Mouse (Mus musculus): ENCODE measurements around the gene Sec13. TPM values are rescaled to one million over a fixed set of nuclear protein-coding genes. Genes with fewer than 3 reads are reported as not detected.

The Sec13 gene
- polyA plus RNA-seq, 2 experiments, result 93.7 to 118 TPM

DNA sequence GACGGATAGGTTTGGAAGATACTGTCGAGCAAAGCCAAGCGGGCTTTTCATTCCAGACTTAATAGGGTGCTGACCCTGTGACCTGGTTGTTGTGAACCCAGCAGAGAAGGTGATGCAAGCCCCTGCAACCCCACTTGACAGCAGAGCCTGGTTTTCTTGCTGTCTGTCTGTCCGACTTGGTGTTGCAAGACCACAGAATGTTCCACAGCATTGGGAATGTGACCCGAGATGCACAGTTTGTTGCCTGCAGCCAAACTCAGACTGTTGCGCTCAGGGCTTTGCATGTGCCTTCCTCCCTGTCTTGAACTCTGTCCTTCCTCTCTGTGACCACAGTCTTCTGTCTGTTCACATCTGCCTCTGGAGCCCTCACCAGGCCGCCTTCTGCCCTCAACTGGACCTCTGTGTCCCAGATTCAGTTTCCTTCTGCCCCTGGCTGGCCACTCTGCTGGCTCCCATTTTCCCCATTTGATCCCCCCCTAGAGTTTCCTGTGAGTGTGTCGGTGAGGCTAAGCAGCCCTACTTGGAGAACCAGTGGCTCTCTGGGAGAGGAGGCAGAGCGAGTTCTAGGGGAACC lies 60.5 kb downstream of the Sec13 start:
- Histone ChIP-seq H3K27me3 (ENCODE audit: control insufficient read depth, insufficient read depth, low read length) (no peaks in the 10 kb centered on the region), H3K27ac (no peak overlapping the region), H3K4me3 (ENCODE audit: insufficient read depth in 1 of 2, low read depth in 2 of 2, low read length in 2 of 2) (no peak overlapping the region), H3K4me1 (replicated peaks; ENCODE audit: control insufficient read depth in 2 of 2, insufficient read depth in 2 of 2, low read length in 1 of 2) (peaks cover 0 to 8% of the 10 kb centered on the region in 2 experiments; a peak in 1 of 4 replicates), H3K36me3 (replicated peaks; ENCODE audit: control insufficient read depth, insufficient read depth, low read depth) (no peaks in the 10 kb centered on the region), H3K9me3 (ENCODE audit: control insufficient read depth, low read length) (no peaks in the 10 kb centered on the region), H3K9ac (replicated peaks) (no peak overlapping the region), H3K4me2 (ENCODE audit: low read depth) (no peak overlapping the region)
- WGBS (ENCODE audit: insufficient replicate concordance), result 59% methylated on average over 9 of the region's 9 CpGs
- no peak for DNase-seq (ENCODE audit: low read depth in 3 of 3, low spot score in 3 of 3)
- ATAC-seq (ENCODE audit: insufficient read depth), result no peak
- no peak for TF ChIP-seq CTCF (IDR thresholded peaks at IDR 0.05; ENCODE audit: low read depth)
- TF ChIP-seq EP300 (IDR thresholded peaks at IDR 0.05; ENCODE audit: low read depth), result no peak

DNA sequence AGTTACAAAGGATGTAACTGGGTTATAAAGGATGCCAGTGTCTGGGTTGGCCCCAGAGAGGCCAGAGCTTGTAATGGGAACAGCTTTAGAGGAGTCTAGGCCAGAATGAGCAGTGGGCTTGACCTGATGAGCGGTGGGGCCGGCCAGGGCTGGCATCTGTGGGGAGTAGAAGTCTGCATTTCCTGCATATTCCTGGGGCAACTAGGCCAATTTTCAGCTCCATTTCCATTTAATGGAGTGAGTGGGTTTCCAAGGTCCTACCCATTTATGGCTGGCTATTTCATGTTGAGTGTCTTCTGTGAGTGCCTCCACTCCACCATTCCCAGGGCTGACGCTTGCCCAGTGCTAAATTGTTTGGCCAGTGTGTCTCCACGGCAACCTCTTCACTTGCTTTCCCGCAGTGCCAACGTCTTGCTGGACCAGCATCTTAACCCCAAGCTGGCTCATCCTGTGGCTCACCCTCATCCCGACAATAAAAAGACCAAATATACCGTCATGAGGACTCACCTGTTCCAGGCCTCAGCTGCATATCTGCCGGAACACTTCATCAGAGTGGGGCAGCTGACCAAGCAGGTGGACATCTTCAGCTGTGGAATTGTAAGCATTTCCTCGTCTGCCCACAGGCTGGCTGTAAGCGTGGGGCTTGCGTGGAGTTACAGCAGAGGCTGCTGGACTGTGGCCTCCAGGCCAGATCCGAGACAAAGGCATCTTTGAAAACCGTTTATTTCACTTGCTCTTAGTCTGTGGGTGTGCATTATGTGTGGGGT lies 62.1 kb downstream of the Sec13 start:
- H3K9ac ChIP-seq (replicated peaks), result no peak overlapping the region
- H3K27me3 ChIP-seq (ENCODE audit: control insufficient read depth, insufficient read depth, low read length), result no peaks in the 10 kb centered on the region
- ATAC-seq (ENCODE audit: insufficient read depth) (no peak), DNase-seq (ENCODE audit: low read depth in 3 of 3, low spot score in 3 of 3) (no peak)
- no peak overlapping the region for H3K4me3 ChIP-seq (ENCODE audit: insufficient read depth in 1 of 2, low read depth in 2 of 2, low read length in 2 of 2)
- peaks cover 0 to 8% of the 10 kb centered on the region in 2 experiments; a peak in 1 of 4 replicates for H3K4me1 ChIP-seq (replicated peaks; ENCODE audit: control insufficient read depth in 2 of 2, insufficient read depth in 2 of 2, low read length in 1 of 2)
- H3K9me3 ChIP-seq (ENCODE audit: control insufficient read depth, low read length), result no peaks in the 10 kb centered on the region
- no peak overlapping the region for H3K4me2 ChIP-seq (ENCODE audit: low read depth)
- H3K36me3 ChIP-seq (replicated peaks; ENCODE audit: control insufficient read depth, insufficient read depth, low read depth), result no peaks in the 10 kb centered on the region; the same call in 1 of the 2 replicates
- WGBS (ENCODE audit: insufficient replicate concordance), result 76% methylated on average over 14 of the region's 14 CpGs
- no peak overlapping the region for H3K27ac ChIP-seq
- no peak for TF ChIP-seq CTCF (IDR thresholded peaks at IDR 0.05; ENCODE audit: low read depth)
- no peak for TF ChIP-seq EP300 (IDR thresholded peaks at IDR 0.05; ENCODE audit: low read depth)

Small RNAs within 50 kb of the gene (microRNA-seq; reads per million reads assigned to microRNA genes)
- not detected for gene Mir7042

Other genes starting within 250 kb of the Sec13 start
- not detected in 2 replicates for gene Prrt3, start 238.8 kb downstream of the Sec13 start, polyA plus RNA-seq (2012; rRNA removed)
- gene Prrt3, start 238.8 kb downstream of the Sec13 start, polyA plus RNA-seq (2014; fragmentation: Nextera tagmentation; extraction: Ambion mirVana), result not detected in 2 replicates
- gene Emc3, start 209.1 kb downstream of the Sec13 start, polyA plus RNA-seq (2012; rRNA removed), result 16.3 and 20.7 TPM in 2 replicates
- gene Emc3, start 209.1 kb downstream of the Sec13 start, polyA plus RNA-seq (2014; fragmentation: Nextera tagmentation; extraction: Ambion mirVana), result 39.4 and 41.5 TPM in 2 replicates
- gene Fancd2, start 209.1 kb downstream of the Sec13 start, polyA plus RNA-seq (2012; rRNA removed), result 6.9 and 8.4 TPM in 2 replicates
- gene Fancd2, start 209.1 kb downstream of the Sec13 start, polyA plus RNA-seq (2014; fragmentation: Nextera tagmentation; extraction: Ambion mirVana), result 9.1 and 10.7 TPM in 2 replicates
- gene Fancd2os, start 140.0 kb downstream of the Sec13 start, polyA plus RNA-seq (2012; rRNA removed), result 0.03 and 0.04 TPM in 2 replicates
- 0.14 TPM in 1 of 2 replicates, not detected in the other for gene Fancd2os, start 140.0 kb downstream of the Sec13 start, polyA plus RNA-seq (2014; fragmentation: Nextera tagmentation; extraction: Ambion mirVana)
- gene Brk1, start 136.0 kb downstream of the Sec13 start, polyA plus RNA-seq (2012; rRNA removed), result 66.6 and 71.1 TPM in 2 replicates
- 86.4 and 88.8 TPM in 2 replicates for gene Brk1, start 136.0 kb downstream of the Sec13 start, polyA plus RNA-seq (2014; fragmentation: Nextera tagmentation; extraction: Ambion mirVana)
- 3.9 and 5.0 TPM in 2 replicates for gene Vhl, start 116.8 kb downstream of the Sec13 start, polyA plus RNA-seq (2012; rRNA removed)
- gene Vhl, start 116.8 kb downstream of the Sec13 start, polyA plus RNA-seq (2014; fragmentation: Nextera tagmentation; extraction: Ambion mirVana), result 7.4 and 8.0 TPM in 2 replicates
- 19.1 and 27.0 TPM in 2 replicates for gene Irak2, start 102.3 kb downstream of the Sec13 start, polyA plus RNA-seq (2012; rRNA removed)
- gene Irak2, start 102.3 kb downstream of the Sec13 start, polyA plus RNA-seq (2014; fragmentation: Nextera tagmentation; extraction: Ambion mirVana), result 4.9 and 7.0 TPM in 2 replicates
- gene Tatdn2, start 43.7 kb downstream of the Sec13 start, polyA plus RNA-seq (2012; rRNA removed), result 10.6 and 15.4 TPM in 2 replicates
- gene Tatdn2, start 43.7 kb downstream of the Sec13 start, polyA plus RNA-seq (2014; fragmentation: Nextera tagmentation; extraction: Ambion mirVana), result 1.0 and 1.3 TPM in 2 replicates
- 0.11 and 0.18 TPM in 2 replicates for gene Ghrl, start 20.9 kb downstream of the Sec13 start, polyA plus RNA-seq (2012; rRNA removed)
- 0.29 TPM in 1 of 2 replicates, not detected in the other for gene Ghrl, start 20.9 kb downstream of the Sec13 start, polyA plus RNA-seq (2014; fragmentation: Nextera tagmentation; extraction: Ambion mirVana)

All from liver, embryonic 14.5 days (tissue).